Mouse (Mus musculus): ENCODE data around the gene Setd2. TPM values are rescaled to one million over a fixed set of nuclear protein-coding genes. Genes with fewer than 3 reads are reported as not detected.

The Setd2 gene
- total and polyA plus RNA-seq, 2 experiments, result 20.1 to 36.5 TPM

DNA sequence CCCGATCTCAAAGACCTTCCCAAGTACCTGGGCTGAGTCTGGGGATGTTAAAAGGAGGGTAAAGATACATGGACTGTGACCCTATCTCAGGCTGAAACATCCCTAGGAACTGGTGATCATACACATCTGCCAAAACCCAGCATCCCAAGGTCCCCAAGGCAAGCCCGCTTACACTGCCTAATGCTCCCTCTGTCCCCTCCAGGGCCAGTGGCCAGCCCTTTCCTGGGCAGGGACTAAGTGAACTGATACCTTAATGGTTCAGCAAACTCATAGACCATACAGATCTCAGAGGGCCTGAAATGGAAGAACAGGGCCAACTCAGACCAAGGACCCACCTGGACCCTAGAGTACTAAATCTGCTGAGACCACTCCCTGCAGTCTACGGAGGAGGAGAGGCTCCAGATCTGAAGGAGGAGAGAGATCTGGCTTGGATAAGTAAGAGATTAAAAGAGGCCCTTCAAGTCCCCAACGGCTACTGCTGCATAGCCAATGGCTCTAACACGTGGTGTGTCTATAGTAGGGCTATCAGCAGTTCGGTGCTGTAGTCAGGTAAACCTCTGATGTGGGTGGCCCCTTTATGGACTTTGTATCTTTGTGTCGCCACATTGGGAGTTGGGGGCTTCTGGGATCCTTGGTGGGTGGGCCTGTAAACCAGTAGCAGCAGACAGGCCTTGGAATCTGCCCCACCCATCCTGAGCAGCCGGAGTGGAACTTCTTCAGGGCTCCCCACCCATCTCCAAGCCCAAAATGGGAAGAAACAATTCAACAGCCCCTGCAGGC is 91.2 kb downstream of the Setd2 start:
- DNase-seq (ENCODE audit: extremely low read depth, low read depth, low spot score), result no peak
- Histone ChIP-seq H3K79me2 (ENCODE audit: control insufficient read depth, insufficient read depth, low read length) (no peaks in the 10 kb centered on the region), H3K4me3 (ENCODE audit: insufficient read depth, low read depth, low read length) (no peak overlapping the region), H3K36me3 (ENCODE audit: control insufficient read depth, insufficient read depth, low read length) (peaks cover 10% of the 10 kb centered on the region), H3K9ac (ENCODE audit: low read depth, low read length) (no peak overlapping the region), H3K27ac (replicated peaks; ENCODE audit: insufficient read depth, low read depth, low read length) (0 out of 2 replicates have a peak overlapping the region, but pooled peaks have one; percentile 4), H3K27me3 (ENCODE audit: control insufficient read depth, insufficient read depth, low read length) (no peaks in the 10 kb centered on the region), H3K4me1 (ENCODE audit: control insufficient read depth, insufficient read depth, low read length) (peaks cover 4% of the 10 kb centered on the region; the same call in 1 of the 2 replicates)
- WGBS, result 84% methylated on average over 8 of the region's 8 CpGs
- TF ChIP-seq POLR2A (IDR thresholded peaks at IDR 0.05; ENCODE audit: extremely low read depth, insufficient read depth, low read length) (no peak), CTCF (IDR thresholded peaks at IDR 0.05; ENCODE audit: low read depth, low read length) (no peak)

DNA sequence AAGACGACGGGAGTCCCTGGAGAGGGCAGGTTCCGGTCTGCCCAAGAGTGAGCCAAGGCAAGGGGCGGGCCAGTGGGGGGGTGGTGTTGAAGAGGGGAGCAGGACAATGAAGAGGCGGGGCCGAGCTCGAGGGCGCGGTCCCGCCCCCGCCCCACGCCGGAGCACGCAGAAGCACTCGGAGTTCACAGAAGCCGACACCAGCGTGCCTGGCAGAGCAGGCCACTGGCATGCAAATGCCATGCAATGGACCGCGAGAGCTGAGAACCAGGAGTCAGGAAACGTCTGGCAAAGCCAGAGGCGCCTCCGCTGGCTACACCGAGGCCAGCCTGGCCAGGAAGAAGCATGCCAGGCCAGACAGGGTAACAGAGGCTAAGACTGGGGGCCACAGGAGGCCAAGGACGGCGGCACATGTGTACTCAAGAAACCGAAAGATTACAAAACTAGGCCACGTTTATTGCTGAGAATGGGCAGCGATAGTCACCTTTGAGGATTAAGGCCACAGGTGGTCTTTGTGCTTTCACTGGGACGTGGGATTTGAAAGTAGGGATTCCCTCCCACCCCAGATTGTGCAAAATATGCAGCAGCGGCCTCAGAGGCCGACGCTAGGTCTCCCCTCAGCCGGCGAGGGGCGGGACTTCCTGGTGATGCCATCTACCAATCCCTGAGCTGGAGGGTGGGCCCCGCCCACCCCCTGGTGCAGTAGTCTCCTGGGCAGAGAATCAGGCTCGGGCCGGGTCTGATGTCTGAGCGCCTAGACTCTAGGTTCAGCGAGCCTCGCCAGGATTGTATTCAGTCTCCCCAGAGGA is 92.2 kb downstream of the Setd2 start, which contains the start of gene Nradd:
TSS of gene Nradd (minus strand) at position 92 of the 806 bp plus-strand sequence.
- peak; percentile 68 for DNase-seq (ENCODE audit: extremely low read depth, low read depth, low spot score)
- TF ChIP-seq POLR2A (IDR thresholded peaks at IDR 0.05; ENCODE audit: extremely low read depth, insufficient read depth, low read length) (0 out of 2 replicates have a peak, but pooled peaks have one; percentile 25), CTCF (IDR thresholded peaks at IDR 0.05; ENCODE audit: low read depth, low read length) (no peak)
- Histone ChIP-seq H3K27ac (replicated peaks; ENCODE audit: insufficient read depth, low read depth, low read length) (peak within 1 kb of the TSS; percentile 76), H3K27me3 (ENCODE audit: control insufficient read depth, insufficient read depth, low read length) (no peaks in the 10 kb centered on the region), H3K79me2 (ENCODE audit: control insufficient read depth, insufficient read depth, low read length) (no peaks in the 10 kb centered on the region), H3K36me3 (ENCODE audit: control insufficient read depth, insufficient read depth, low read length) (peaks cover 5% of the 10 kb centered on the region), H3K4me3 (ENCODE audit: insufficient read depth, low read depth, low read length) (peak within 1 kb of the TSS; percentile 58), H3K9ac (ENCODE audit: low read depth, low read length) (peak within 1 kb of the TSS; percentile 55), H3K4me1 (ENCODE audit: control insufficient read depth, insufficient read depth, low read length) (peaks cover 4% of the 10 kb centered on the region; the same call in 1 of the 2 replicates)
- 5% methylated on average over 41 of the region's 41 CpGs for WGBS

DNA sequence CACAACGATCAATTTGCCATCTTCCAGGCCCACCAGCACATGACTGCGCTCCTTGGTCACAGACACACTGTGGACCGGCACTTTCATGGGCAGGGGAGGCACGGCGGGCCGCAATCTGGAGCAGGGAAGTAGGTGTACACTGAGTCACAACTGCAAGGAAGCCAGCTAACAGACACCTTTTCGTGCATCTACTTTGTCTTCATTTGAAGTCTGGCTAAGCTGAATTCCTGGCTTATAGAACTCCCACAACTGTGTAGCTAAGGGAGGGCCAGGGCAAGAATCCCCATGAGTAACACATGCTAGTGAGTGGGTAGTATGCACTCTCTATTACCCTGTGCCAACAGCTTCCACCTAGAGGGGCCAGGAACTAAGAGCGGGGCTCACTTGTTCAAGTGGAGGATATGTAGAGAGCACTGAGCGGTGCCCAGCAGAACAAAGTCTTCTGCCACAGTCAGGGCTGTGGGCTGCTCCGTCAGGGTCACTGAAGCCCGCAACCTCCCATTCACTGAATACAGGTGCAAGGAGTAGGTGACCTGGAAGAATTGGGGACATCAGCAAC is 93.0 kb downstream of the Setd2 start:
- 88% methylated on average over 11 of the region's 11 CpGs for WGBS
- TF ChIP-seq CTCF (IDR thresholded peaks at IDR 0.05; ENCODE audit: low read depth, low read length), result no peak
- TF ChIP-seq POLR2A (IDR thresholded peaks at IDR 0.05; ENCODE audit: extremely low read depth, insufficient read depth, low read length), result no peak
- Histone ChIP-seq H3K27ac (replicated peaks; ENCODE audit: insufficient read depth, low read depth, low read length) (0 out of 2 replicates have a peak overlapping the region, but pooled peaks have one; percentile 4), H3K36me3 (ENCODE audit: control insufficient read depth, insufficient read depth, low read length) (peaks cover 2% of the 10 kb centered on the region), H3K9ac (ENCODE audit: low read depth, low read length) (peak overlapping the region; percentile 51), H3K4me3 (ENCODE audit: insufficient read depth, low read depth, low read length) (no peak overlapping the region; the same call in 1 of the 2 replicates), H3K27me3 (ENCODE audit: control insufficient read depth, insufficient read depth, low read length) (no peaks in the 10 kb centered on the region), H3K4me1 (ENCODE audit: control insufficient read depth, insufficient read depth, low read length) (peaks cover 4% of the 10 kb centered on the region; the same call in 1 of the 2 replicates), H3K79me2 (ENCODE audit: control insufficient read depth, insufficient read depth, low read length) (no peaks in the 10 kb centered on the region)
- DNase-seq (ENCODE audit: extremely low read depth, low read depth, low spot score), result no peak

DNA sequence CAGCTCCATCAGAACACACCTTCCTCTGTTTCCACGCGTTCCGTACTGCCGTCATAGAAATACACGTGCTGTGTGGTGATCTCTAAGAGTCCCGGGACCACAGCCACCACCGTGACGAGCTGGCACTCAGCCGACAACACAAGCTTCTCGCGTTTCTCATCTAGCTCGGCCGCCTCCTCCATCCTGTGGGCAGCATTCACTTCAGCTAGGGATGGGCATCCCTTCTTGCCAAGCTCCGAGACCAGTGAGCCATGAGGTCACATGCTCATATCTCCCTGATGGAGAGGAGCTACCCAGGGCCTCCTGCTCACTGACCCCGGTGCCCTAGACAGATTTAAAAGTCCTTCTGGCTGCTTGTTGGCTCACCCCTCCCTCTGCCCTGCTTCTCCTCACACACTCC is 97.8 kb downstream of the Setd2 start:
- no peak for DNase-seq (ENCODE audit: extremely low read depth, low read depth, low spot score)
- 92% methylated on average over 15 of the region's 15 CpGs for WGBS

DNA sequence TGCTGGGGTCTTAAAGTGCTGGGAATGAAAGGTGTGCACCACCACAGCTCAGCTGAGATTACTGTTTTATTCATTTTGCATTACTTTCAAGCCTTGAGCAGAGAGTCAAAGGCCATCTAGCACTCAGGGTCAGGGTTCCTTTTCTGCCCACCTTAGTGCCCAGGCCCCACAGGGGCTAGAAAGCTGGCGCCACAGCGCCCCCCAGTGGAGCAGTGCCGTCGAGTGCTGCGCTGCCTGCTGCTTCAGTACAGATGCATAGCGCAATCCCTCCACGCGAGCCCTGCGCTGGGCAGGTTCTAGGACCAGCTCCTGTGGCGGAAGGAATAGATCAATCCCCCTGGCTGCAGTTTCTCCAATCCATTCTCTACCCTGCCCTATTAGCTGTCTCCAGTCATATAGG is 98.8 kb downstream of the Setd2 start:
- 74% methylated on average over 10 of the region's 10 CpGs for WGBS
- DNase-seq (ENCODE audit: extremely low read depth, low read depth, low spot score), result no peak
- H3K4me3 ChIP-seq (ENCODE audit: insufficient read depth, low read depth, low read length), result no peak overlapping the region
- TF ChIP-seq CTCF (IDR thresholded peaks at IDR 0.05; ENCODE audit: low read depth, low read length) (peak; percentile 71), POLR2A (IDR thresholded peaks at IDR 0.05; ENCODE audit: extremely low read depth, insufficient read depth, low read length) (no peak)
- no peaks in the 10 kb centered on the region for H3K27me3 ChIP-seq (ENCODE audit: control insufficient read depth, insufficient read depth, low read length)
- H3K27ac ChIP-seq (replicated peaks; ENCODE audit: insufficient read depth, low read depth, low read length), result no peak overlapping the region
- no peaks in the 10 kb centered on the region for H3K4me1 ChIP-seq (ENCODE audit: control insufficient read depth, insufficient read depth, low read length)
- no peak overlapping the region for H3K9ac ChIP-seq (ENCODE audit: low read depth, low read length)
- peaks cover 9% of the 10 kb centered on the region for H3K36me3 ChIP-seq (ENCODE audit: control insufficient read depth, insufficient read depth, low read length)
- no peaks in the 10 kb centered on the region for H3K79me2 ChIP-seq (ENCODE audit: control insufficient read depth, insufficient read depth, low read length)

More for the DNA sequence above, 97.8 kb downstream of the Setd2 start:
- Histone ChIP-seq H3K27me3 (ENCODE audit: control insufficient read depth, insufficient read depth, low read length) (no peaks in the 10 kb centered on the region), H3K4me3 (ENCODE audit: insufficient read depth, low read depth, low read length) (no peak overlapping the region), H3K79me2 (ENCODE audit: control insufficient read depth, insufficient read depth, low read length) (no peaks in the 10 kb centered on the region), H3K27ac (replicated peaks; ENCODE audit: insufficient read depth, low read depth, low read length) (no peak overlapping the region), H3K9ac (ENCODE audit: low read depth, low read length) (no peak overlapping the region), H3K4me1 (ENCODE audit: control insufficient read depth, insufficient read depth, low read length) (peaks cover 1% of the 10 kb centered on the region; the same call in 1 of the 2 replicates), H3K36me3 (ENCODE audit: control insufficient read depth, insufficient read depth, low read length) (peaks cover 9% of the 10 kb centered on the region)
- TF ChIP-seq POLR2A (IDR thresholded peaks at IDR 0.05; ENCODE audit: extremely low read depth, insufficient read depth, low read length), result no peak
- TF ChIP-seq CTCF (IDR thresholded peaks at IDR 0.05; ENCODE audit: low read depth, low read length), result no peak
